Mouse (Mus musculus): ENCODE measurements around the gene Tiam1. TPM values are rescaled to one million over a fixed set of nuclear protein-coding genes. Genes with fewer than 3 reads are reported as not detected.

Tiam1 gene
- total RNA-seq, 2 experiments from 2014 or later = 68.4 to 75.3 TPM

GRCm38 (mm10) chr16:90007391-90007977 is 136.1 kb downstream of the Tiam1 start:
- no peak for DNase-seq (ENCODE audit: low spot score in 2 of 2)

GRCm38 (mm10) chr16:90003556-90003955 is 140.0 kb downstream of the Tiam1 start:
- no peak for DNase-seq (ENCODE audit: low spot score in 2 of 2)

GRCm38 (mm10) chr16:89995155-89995554 is 148.4 kb downstream of the Tiam1 start:
- DNase-seq (ENCODE audit: low spot score in 2 of 2) = no peak

- DNase-seq (ENCODE audit: low spot score in 2 of 2) = no peak
Observed at GRCm38 (mm10) chr16:89993991-89994825, 149.4 kb downstream of the Tiam1 start.

- no peak for DNase-seq (ENCODE audit: low spot score in 2 of 2)
Observed at GRCm38 (mm10) chr16:89993506-89993905, 150.1 kb downstream of the Tiam1 start.

- no peak for DNase-seq (ENCODE audit: low spot score in 2 of 2)
Observed at GRCm38 (mm10) chr16:89991701-89992152, 151.8 kb downstream of the Tiam1 start.

GRCm38 (mm10) chr16:89990288-89990955 is 153.1 kb downstream of the Tiam1 start:
- no peak for DNase-seq (ENCODE audit: low spot score in 2 of 2)

GRCm38 (mm10) chr16:89989816-89990215 is 153.8 kb downstream of the Tiam1 start:
- no peak for DNase-seq (ENCODE audit: low spot score in 2 of 2)

- no peak for DNase-seq (ENCODE audit: low spot score in 2 of 2)
Observed at GRCm38 (mm10) chr16:89986672-89987362, 156.8 kb downstream of the Tiam1 start.

- no peak for DNase-seq (ENCODE audit: low spot score in 2 of 2)
Observed at GRCm38 (mm10) chr16:89985702-89986481, 157.7 kb downstream of the Tiam1 start.

- DNase-seq (ENCODE audit: low spot score in 2 of 2) = no peak
Observed at GRCm38 (mm10) chr16:89980075-89980744, 163.4 kb downstream of the Tiam1 start.

GRCm38 (mm10) chr16:89975441-89975840 is 168.1 kb downstream of the Tiam1 start:
- no peak for DNase-seq (ENCODE audit: low spot score in 2 of 2)

- no peak for DNase-seq (ENCODE audit: low spot score in 2 of 2)
Observed at GRCm38 (mm10) chr16:89973814-89974712, 169.5 kb downstream of the Tiam1 start.

GRCm38 (mm10) chr16:89972854-89973487 is 170.6 kb downstream of the Tiam1 start:
- no peak for DNase-seq (ENCODE audit: low spot score in 2 of 2)

GRCm38 (mm10) chr16:89972018-89972417 is 171.6 kb downstream of the Tiam1 start:
- DNase-seq (ENCODE audit: low spot score in 2 of 2) = no peak

GRCm38 (mm10) chr16:89968058-89968457 is 175.5 kb downstream of the Tiam1 start:
- DNase-seq (ENCODE audit: low spot score in 2 of 2) = no peak

GRCm38 (mm10) chr16:89962876-89963275 is 180.7 kb downstream of the Tiam1 start:
- DNase-seq (ENCODE audit: low spot score in 2 of 2) = no peak

- no peak for DNase-seq (ENCODE audit: low spot score in 2 of 2)
Observed at GRCm38 (mm10) chr16:89960904-89961303, 182.7 kb downstream of the Tiam1 start.

All from layer of hippocampus, postnatal 10 days (tissue).